Mouse (Mus musculus): ENCODE measurements around the gene Nsdhl. TPM values are rescaled to one million over a fixed set of nuclear protein-coding genes. Genes with fewer than 3 reads are reported as not detected.

Nsdhl gene
- polyA plus RNA-seq, 1 experiment = 74.4 TPM

DNA sequence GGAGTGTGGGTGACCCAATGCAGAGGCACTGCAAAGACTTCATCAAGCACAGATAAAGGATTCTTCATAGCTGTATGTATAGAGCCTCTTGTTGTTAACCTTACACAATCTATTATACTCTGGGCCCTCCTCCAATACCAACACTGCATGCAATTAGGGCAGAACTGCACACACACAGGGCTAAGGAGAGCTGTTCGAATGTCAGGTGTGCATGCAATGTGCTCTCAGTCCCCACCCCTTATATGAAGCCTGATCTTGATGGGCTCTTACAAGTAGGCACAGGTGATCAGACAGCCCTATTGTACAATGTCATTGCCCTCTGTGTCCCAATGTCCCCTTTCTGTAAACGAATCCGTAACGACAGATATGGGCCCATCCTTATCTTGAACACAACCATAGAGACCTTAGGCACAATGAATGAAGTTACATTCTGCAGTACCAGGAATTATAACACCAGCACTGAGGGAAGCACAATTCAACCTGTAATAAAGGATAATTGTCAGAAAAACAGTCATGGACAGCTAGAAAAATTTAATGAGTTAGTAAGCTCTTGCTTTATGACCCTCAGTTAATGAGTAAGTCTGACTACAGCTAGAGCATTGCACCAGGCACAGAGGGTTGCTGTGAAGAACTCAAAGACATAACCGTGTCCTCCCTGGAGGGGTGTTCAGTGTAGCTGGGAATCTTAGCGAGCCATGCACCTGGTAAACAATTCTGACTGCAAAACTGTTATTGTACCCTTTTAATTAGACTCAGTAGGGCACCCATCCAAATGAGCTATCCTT lies 10.5 kb upstream of the Nsdhl start:
- Histone ChIP-seq H3K4me2 (ENCODE audit: low read depth) (no peak overlapping the region), H3ac (ENCODE audit: control insufficient read depth, insufficient read length) (no peak overlapping the region), H3K4me3 (no peak overlapping the region), H3K36me3 (ENCODE audit: control insufficient read depth, insufficient read depth) (no peaks in the 10 kb centered on the region), H3K79me2 (ENCODE audit: control insufficient read depth, insufficient read depth) (no peaks in the 10 kb centered on the region), H3K27me3 (ENCODE audit: control insufficient read depth, insufficient read depth, insufficient read length) (no peaks in the 10 kb centered on the region)
- TF ChIP-seq MAX (IDR thresholded peaks at IDR 0.05; ENCODE audit: low read depth) (no peak), USF1 (IDR thresholded peaks at IDR 0.05; ENCODE audit: low read depth) (no peak), POLR2A (IDR thresholded peaks at IDR 0.05; ENCODE audit: insufficient read length, low read depth) (no peak), TCF12 (IDR thresholded peaks at IDR 0.05; ENCODE audit: insufficient read depth, poor library complexity, severe bottlenecking) (no peak), E2F4 (IDR thresholded peaks at IDR 0.05; ENCODE audit: insufficient read depth) (no peak), SRF (IDR thresholded peaks at IDR 0.05; ENCODE audit: control insufficient read depth, insufficient read length, low read depth) (no peak), MYOG (IDR thresholded peaks at IDR 0.05; ENCODE audit: control insufficient read depth in 1 of 3, insufficient read depth in 1 of 3, insufficient read length in 2 of 3, low read depth in 2 of 3) (no peak), MYOD1 (IDR thresholded peaks at IDR 0.05; ENCODE audit: control insufficient read depth in 1 of 3, insufficient read length in 2 of 3, low read depth in 2 of 3) (no peak), CEBPB (IDR thresholded peaks at IDR 0.05; ENCODE audit: insufficient read depth, poor library complexity, severe bottlenecking) (no peak), POLR2AphosphoS2 (IDR thresholded peaks at IDR 0.05; ENCODE audit: insufficient read length, low read depth) (no peak), REST (IDR thresholded peaks at IDR 0.05; ENCODE audit: insufficient read depth, insufficient read length) (no peak), TCF3 (IDR thresholded peaks at IDR 0.05; ENCODE audit: insufficient read length, low read depth) (no peak)

DNA sequence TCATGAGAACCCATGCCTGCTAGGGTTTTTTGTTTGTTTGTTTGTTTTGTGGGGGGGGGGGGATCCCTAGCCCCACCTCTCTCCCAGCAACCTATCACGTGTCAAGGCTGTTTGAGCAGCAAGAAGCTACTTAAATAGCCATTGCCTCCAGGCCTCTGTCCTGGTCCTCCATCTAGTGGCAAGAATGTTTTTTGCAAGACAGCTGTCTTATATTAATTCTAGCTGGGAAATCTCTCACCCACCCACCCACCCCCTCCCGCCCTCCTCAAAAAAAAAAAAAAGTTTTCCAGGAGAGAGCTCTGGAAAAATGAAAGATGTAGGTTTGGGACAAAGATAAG lies 10.0 kb upstream of the Nsdhl start:
- H3K4me3 ChIP-seq = no peak overlapping the region
- no peak for TF ChIP-seq POLR2AphosphoS2 (IDR thresholded peaks at IDR 0.05; ENCODE audit: insufficient read length, low read depth)
- TF ChIP-seq SRF (IDR thresholded peaks at IDR 0.05; ENCODE audit: control insufficient read depth, insufficient read length, low read depth) = no peak
- TF ChIP-seq MYOG (IDR thresholded peaks at IDR 0.05; ENCODE audit: control insufficient read depth in 1 of 3, insufficient read depth in 1 of 3, insufficient read length in 2 of 3, low read depth in 2 of 3) = no peak
- TF ChIP-seq CEBPB (IDR thresholded peaks at IDR 0.05; ENCODE audit: insufficient read depth, poor library complexity, severe bottlenecking) = no peak
- no peak for TF ChIP-seq E2F4 (IDR thresholded peaks at IDR 0.05; ENCODE audit: insufficient read depth)
- no peak for TF ChIP-seq POLR2A (IDR thresholded peaks at IDR 0.05; ENCODE audit: insufficient read length, low read depth)
- TF ChIP-seq TCF12 (IDR thresholded peaks at IDR 0.05; ENCODE audit: insufficient read depth, poor library complexity, severe bottlenecking) = no peak
- no peak for TF ChIP-seq MAX (IDR thresholded peaks at IDR 0.05; ENCODE audit: low read depth)
- TF ChIP-seq REST (IDR thresholded peaks at IDR 0.05; ENCODE audit: insufficient read depth, insufficient read length) = no peak
- TF ChIP-seq USF1 (IDR thresholded peaks at IDR 0.05; ENCODE audit: low read depth) = no peak
- no peak for TF ChIP-seq MYOD1 (IDR thresholded peaks at IDR 0.05; ENCODE audit: control insufficient read depth in 1 of 3, insufficient read length in 2 of 3, low read depth in 2 of 3)
- TF ChIP-seq TCF3 (IDR thresholded peaks at IDR 0.05; ENCODE audit: insufficient read length, low read depth) = no peak
- H3K36me3 ChIP-seq (ENCODE audit: control insufficient read depth, insufficient read depth) = no peaks in the 10 kb centered on the region
- H3K4me2 ChIP-seq (ENCODE audit: low read depth) = no peak overlapping the region
- H3K79me2 ChIP-seq (ENCODE audit: control insufficient read depth, insufficient read depth) = no peaks in the 10 kb centered on the region
- no peaks in the 10 kb centered on the region for H3K27me3 ChIP-seq (ENCODE audit: control insufficient read depth, insufficient read depth, insufficient read length)
- no peak overlapping the region for H3ac ChIP-seq (ENCODE audit: control insufficient read depth, insufficient read length)

DNA sequence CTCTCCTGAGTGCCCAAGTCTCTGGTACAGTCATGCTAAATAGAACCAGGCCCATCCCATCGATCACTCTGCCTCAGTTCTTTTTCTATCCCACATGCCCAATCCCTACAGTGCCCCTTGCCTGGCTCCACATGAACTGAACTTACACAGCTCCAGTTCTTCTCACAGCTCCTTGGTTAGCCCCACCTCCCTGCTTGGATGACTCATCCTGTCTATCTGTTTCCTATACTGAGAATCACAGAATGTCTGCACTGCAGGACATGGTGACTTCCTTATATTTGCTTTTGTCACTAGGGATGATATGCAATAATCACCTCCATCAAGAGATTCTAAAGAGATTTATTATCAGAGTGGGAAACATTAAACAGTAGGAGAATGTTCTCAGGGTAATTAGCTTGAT lies 6.7 kb upstream of the Nsdhl start:
- TF ChIP-seq USF1 (IDR thresholded peaks at IDR 0.05; ENCODE audit: low read depth) (no peak), POLR2A (IDR thresholded peaks at IDR 0.05; ENCODE audit: insufficient read length, low read depth) (no peak), TCF12 (IDR thresholded peaks at IDR 0.05; ENCODE audit: insufficient read depth, poor library complexity, severe bottlenecking) (no peak), E2F4 (IDR thresholded peaks at IDR 0.05; ENCODE audit: insufficient read depth) (no peak), MAX (IDR thresholded peaks at IDR 0.05; ENCODE audit: low read depth) (no peak), CEBPB (IDR thresholded peaks at IDR 0.05; ENCODE audit: insufficient read depth, poor library complexity, severe bottlenecking) (no peak), POLR2AphosphoS2 (IDR thresholded peaks at IDR 0.05; ENCODE audit: insufficient read length, low read depth) (no peak), TCF3 (IDR thresholded peaks at IDR 0.05; ENCODE audit: insufficient read length, low read depth) (no peak), MYOD1 (IDR thresholded peaks at IDR 0.05; ENCODE audit: control insufficient read depth in 1 of 3, insufficient read length in 2 of 3, low read depth in 2 of 3) (no peak), REST (IDR thresholded peaks at IDR 0.05; ENCODE audit: insufficient read depth, insufficient read length) (no peak), MYOG (IDR thresholded peaks at IDR 0.05; ENCODE audit: control insufficient read depth in 1 of 3, insufficient read depth in 1 of 3, insufficient read length in 2 of 3, low read depth in 2 of 3) (no peak), SRF (IDR thresholded peaks at IDR 0.05; ENCODE audit: control insufficient read depth, insufficient read length, low read depth) (no peak)

DNA sequence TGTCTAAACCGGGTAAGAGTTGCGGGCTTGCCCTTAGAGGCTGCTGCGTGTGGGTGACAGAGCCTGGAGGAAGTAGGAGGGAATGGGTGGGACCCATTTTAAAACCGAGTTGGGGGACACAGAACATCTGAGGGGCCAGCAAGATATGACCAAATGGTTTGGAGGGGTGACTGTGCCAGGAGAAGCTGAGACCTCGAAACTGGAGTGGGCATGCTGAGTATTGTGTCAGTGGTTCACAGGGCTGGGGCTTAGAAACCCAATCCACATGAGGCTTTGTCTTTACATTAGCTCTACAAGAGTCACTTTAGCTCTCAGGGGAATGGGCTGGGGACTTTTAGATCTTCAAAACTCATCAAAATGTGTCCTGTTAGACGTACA lies 314 bp downstream of the Nsdhl start:
- H3K4me2 ChIP-seq (ENCODE audit: low read depth) = peak overlapping the region; percentile 76
- peak overlapping the region; percentile 60 for H3K4me3 ChIP-seq
- TF ChIP-seq POLR2A (IDR thresholded peaks at IDR 0.05; ENCODE audit: insufficient read length, low read depth) (no peak), MYOD1 (IDR thresholded peaks at IDR 0.05; ENCODE audit: control insufficient read depth in 1 of 3, insufficient read length in 2 of 3, low read depth in 2 of 3) (no peak), SRF (IDR thresholded peaks at IDR 0.05; ENCODE audit: control insufficient read depth, insufficient read length, low read depth) (no peak), CEBPB (IDR thresholded peaks at IDR 0.05; ENCODE audit: insufficient read depth, poor library complexity, severe bottlenecking) (no peak), TCF3 (IDR thresholded peaks at IDR 0.05; ENCODE audit: insufficient read length, low read depth) (no peak), USF1 (IDR thresholded peaks at IDR 0.05; ENCODE audit: low read depth) (no peak), MYOG (IDR thresholded peaks at IDR 0.05; ENCODE audit: control insufficient read depth in 1 of 3, insufficient read depth in 1 of 3, insufficient read length in 2 of 3, low read depth in 2 of 3) (no peak), REST (IDR thresholded peaks at IDR 0.05; ENCODE audit: insufficient read depth, insufficient read length) (no peak), MAX (IDR thresholded peaks at IDR 0.05; ENCODE audit: low read depth) (no peak), POLR2AphosphoS2 (IDR thresholded peaks at IDR 0.05; ENCODE audit: insufficient read length, low read depth) (no peak), E2F4 (IDR thresholded peaks at IDR 0.05; ENCODE audit: insufficient read depth) (no peak)
- peaks cover 47% of the 10 kb centered on the region for H3K79me2 ChIP-seq (ENCODE audit: control insufficient read depth, insufficient read depth)
- no peaks in the 10 kb centered on the region for H3K36me3 ChIP-seq (ENCODE audit: control insufficient read depth, insufficient read depth)
- no peaks in the 10 kb centered on the region for H3K27me3 ChIP-seq (ENCODE audit: control insufficient read depth, insufficient read depth, insufficient read length)
- H3ac ChIP-seq (ENCODE audit: control insufficient read depth, insufficient read length) = no peak overlapping the region

More for the DNA sequence above, 6.7 kb upstream of the Nsdhl start:
- Histone ChIP-seq H3K27me3 (ENCODE audit: control insufficient read depth, insufficient read depth, insufficient read length) (no peaks in the 10 kb centered on the region), H3K36me3 (ENCODE audit: control insufficient read depth, insufficient read depth) (no peaks in the 10 kb centered on the region), H3K79me2 (ENCODE audit: control insufficient read depth, insufficient read depth) (no peaks in the 10 kb centered on the region), H3ac (ENCODE audit: control insufficient read depth, insufficient read length) (no peak overlapping the region), H3K4me3 (no peak overlapping the region), H3K4me2 (ENCODE audit: low read depth) (no peak overlapping the region)

Data from myocyte (in vitro differentiated cells).